Mouse (Mus musculus) erythroid progenitor cell, adult 5-6 weeks (primary cell): ENCODE measurements at regions not wholly inside any gene's neighbourhood (a gene's known extent, or its start where the extent isn't known, plus 50 kb on each side); places are given as distances from the start of the nearest gene placed in this dataset.

Experiments used
- ATAC-seq: replicated peaks from 2 replicates; pipeline ENCODE4 v1.8.0; 2016; ENCODE audit warnings: moderate number of reproducible peaks, mild to moderate bottlenecking, moderate TSS enrichment, inconsistent platforms; ENCODE audit not compliant: poor library complexity, low FRiP score, severe bottlenecking

DNA sequence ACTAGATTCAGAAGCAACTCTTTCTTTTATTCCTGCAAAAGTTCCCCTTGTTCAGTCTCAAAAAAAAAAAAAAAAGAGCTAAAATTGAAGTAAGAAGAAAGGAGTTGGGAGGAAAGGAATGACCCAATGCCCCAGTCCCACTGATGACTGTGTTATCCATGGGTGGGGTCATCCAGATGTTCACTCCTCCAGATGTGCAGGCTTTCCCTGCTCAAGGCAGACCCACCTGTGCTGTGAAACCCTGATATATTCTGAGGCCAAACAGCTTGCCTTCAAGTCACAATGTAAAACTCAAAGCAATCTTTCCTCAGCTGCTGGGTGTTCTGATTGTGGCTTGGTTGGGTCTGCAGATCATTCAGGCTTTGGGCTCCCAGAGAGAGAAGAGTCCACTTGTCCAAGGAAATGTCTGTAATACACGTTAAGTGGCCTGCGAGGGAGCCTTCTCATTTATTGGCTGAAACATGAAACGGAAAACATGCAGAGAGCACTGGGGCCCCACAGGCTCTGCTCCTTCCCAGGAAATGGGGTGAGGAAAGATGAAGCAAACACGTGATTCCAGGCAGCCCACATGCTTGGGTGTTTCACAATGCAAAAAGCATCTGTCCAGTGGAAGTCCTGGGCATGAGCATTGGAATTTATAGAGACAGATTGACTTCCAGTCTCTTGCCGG lies 296.6 kb downstream of the Nuak1 start:
- ATAC-seq: no peak

DNA sequence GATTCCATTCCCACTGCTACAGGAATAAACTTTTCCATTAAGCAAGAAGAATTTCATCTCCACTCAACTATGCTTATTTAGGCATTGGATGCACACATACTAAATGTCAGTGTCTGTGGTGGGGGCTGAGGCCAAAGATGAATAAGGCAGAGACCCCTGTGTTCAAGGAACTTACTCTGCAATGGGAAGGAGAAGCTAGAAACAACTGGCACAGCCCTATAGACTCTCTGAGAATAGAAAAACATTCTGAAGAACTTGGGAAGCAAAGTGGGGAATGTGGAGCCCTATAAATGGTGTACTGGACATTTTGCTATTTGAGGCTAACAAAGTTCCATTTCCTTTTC lies 296.1 kb downstream of the Nuak1 start:
- no peak for ATAC-seq

DNA sequence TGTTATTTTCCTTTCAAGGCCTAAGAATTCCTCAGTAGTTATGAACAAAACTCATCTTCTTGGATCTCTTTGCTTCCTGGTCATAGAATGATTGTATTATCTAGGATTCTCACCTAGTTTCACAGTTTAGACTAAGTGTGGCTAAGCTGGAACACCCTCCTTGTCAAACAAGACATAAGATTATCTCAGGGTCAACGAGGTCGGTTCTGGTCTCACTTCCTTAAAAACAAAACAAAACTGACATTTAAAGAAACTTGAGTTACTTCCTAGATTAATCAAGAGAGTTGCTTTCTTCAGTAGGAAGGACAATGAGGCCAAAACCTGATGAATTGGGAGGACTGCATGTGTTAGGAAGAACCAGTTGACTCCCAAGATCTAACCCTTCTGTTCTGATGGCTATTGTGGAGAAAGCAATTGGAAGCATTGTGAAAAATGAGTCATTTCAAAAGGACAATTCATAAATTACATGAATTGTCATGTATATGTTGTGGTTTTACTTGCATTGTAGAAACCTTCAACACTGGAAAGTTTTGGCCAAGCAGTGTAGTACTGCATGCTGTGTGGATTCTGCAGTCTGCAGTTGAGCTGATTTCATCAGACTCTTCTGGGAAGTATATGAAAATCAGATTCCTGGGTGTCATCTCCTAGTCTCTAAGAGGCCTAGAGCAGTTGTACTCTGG lies 293.0 kb downstream of the Nuak1 start:
- no peak for ATAC-seq

DNA sequence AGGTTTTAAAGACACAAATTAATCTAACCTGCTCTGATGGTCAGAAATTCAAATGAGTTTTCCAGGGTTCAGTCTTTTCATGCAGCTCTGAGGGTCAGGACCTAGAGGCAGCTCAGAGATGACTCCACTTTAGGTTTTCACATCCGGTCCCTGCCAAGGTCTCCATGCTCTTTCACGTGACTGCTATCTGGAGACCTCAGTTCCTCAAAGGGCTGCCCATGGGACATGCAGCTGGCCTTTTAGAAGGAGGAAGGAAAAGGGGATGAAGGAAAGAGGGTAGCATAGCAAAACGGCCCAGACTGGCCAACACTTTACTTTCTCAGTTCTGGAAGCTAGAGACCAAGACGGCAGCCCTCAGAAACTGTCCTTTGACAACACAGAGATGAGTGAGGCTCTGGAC lies 276.6 kb downstream of the Nuak1 start:
- ATAC-seq: no peak

DNA sequence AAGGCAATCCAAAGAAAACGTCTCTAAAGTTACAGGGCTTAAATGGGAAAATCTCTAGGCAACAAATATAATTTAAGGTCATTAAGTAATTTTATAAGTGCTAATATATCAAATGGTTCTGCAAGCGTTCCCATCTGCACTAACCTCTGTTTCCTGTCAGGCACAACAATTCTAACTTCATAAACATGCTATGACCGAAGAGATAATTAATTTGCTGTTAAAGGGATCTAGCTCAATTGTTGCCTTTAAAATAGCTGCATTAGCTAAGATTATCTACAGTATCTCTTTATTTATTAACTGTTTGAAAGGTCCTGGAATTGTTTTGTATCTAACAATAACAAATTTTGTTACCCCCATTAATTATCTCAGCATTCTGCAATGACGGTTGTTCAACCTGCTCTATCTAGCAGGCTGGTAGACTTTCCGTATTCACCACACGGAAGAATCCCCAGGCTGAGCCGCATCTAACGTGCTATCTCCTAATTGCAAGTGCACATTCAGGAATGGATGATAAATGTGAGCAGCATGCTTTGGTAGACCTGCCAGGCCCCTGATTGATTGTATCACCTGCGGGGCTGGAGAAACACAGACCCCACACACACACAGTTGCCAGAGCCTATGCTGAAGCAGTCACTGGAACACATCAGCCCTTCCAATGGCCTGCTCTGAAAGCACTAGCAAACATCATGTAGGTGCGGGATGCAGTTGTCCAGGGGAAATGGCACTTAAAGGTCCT lies 274.4 kb downstream of the Nuak1 start:
- ATAC-seq: no peak

DNA sequence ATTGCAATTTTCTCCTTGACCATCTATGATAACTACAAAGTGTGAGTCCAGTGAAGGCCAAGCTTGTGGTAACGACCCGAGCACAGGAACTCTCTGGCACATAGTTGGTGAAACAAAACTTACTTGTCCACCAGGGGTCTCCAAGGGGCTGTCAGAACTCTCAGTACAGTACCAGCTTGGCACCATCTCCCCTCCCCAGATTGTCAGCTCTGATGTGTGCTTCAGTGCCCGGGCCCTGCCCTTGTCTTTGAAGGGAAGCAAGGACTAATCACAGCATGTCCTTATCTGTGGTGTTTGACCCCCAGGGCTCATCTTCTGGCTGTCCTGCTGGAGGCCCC lies 273.9 kb downstream of the Nuak1 start:
- no peak for ATAC-seq

DNA sequence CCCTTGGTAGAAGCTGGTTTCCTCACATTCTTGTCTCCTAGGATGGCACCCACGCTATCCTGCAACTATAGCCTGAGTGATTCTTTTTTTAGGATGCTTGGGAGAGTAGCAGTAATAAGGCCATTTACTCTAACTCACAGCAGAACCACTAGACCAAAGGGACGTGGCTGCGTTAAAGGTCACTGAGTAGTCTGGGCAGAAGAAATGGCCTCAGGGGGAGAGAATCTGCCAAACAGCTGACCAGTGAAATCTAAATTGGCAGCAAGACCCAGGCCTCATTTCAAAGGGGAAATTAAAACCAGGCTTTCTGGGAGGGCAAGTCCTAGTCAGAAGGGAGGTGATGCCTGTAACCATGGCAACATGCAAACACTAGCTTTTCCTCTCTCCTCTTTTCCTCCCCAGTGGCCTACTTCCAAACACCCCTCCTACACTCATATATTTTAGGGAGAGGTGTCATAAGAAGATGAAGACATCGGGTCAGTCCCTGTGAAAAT lies 267.5 kb downstream of the Nuak1 start:
- ATAC-seq: no peak

DNA sequence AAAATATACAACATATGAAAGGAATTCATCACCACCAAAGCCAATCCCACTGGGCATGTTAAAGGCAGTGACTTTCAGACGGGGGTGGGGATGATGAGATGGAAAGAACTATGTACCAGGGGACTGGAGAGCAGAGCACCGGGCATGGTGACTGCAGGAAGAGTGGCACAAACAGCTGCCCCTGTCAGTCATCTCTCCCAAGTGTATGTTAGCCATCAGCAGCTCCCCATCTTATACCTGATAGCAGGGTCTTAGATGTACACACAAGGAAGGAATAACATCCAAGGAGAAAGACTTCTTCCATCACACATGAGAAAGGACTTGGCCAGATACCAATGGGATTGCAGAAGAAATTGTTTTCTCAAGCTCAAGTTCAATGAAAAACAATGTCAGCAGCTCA lies 257.2 kb downstream of the Nuak1 start:
- ATAC-seq: no peak

DNA sequence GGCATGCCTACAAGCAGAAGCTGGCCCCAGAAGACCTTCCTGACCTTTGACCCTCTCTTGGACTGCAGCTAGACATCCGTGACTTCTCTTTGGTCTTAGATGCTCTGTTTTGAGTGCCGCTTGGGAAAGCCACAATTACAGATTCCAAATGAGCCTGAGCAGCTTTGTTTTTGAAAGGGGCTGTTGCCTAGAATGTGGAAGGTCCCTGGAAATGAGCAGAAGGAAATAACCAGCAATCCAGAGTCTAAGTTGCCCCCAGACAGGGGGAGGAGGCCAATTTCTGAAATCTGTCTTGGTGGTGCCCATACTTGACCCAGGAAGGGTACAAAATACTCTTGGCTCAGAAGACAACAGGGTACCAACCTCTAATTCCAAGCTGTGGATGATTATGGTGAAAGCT lies 253.9 kb downstream of the Nuak1 start:
- ATAC-seq: no peak

DNA sequence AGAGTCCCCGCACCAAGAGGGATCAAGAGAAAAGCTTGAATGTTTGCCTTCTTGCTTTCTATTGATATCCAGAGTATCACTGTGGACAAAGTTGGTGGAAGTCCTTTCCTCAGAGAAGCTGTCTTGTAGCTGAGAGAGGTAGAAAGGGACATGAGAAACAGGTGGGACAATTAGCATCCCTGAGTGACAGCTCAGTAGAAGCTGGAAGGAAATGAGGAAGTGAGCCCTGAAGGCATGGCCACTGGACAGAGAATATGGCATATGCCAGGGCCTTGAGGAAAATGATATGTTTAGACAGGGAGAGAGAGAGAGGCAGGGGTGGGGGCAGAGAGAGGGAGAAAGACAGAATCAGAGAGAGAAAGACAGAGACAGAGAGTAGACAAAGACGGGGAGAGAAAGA lies 241.4 kb downstream of the Nuak1 start:
- ATAC-seq: no peak

DNA sequence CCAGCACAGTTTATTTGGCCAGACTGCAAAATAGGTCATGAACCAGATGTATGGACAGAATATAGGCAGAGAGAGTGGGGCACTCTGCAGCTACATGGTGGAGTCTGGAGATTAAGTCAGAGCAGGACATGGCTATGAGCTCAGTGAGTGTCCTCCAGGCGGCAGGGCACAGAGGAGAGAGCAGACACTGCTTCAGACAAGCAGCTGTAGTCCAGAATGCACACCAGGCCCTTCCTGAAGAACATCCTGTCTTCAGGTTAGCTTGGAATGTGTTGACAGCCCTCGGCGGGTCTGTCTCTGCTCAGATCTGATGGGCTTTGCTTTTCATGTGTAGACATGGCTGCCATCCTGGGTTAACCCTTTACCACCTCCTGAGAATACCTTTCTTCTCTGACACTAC lies 238.6 kb downstream of the Nuak1 start:
- no peak for ATAC-seq

DNA sequence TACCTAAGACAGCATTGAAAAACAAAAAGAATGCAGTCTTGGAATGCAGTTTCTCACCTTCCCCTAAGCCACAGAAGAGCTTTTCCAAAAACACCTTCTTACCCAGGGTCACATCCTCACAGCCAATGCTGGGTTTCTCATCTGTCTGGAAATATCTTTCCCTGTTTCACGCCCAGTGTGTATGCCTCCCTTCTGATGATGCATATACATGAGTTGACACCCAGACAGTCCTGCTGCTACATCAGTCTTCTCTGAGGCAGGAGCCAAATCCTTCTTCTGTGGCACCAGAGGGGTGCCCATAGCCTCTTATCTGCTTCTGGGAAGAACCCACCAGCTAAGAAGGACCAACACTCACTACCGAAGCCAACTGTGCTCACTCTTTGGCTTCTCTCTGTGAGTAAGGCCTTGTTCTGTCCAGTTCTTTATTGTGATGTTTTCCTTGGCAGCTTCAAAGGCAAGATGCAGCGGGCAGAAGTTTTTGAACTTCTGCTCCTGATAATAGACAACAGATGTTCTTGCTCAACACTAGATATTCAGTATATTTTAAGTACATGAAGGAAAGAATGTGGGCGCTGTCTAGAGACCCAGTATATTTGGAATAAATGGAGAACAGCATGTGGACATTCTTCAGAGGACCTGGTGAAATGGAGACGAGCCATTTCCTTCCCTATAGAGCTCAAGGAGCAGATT lies 228.2 kb downstream of the Nuak1 start:
- no peak for ATAC-seq

DNA sequence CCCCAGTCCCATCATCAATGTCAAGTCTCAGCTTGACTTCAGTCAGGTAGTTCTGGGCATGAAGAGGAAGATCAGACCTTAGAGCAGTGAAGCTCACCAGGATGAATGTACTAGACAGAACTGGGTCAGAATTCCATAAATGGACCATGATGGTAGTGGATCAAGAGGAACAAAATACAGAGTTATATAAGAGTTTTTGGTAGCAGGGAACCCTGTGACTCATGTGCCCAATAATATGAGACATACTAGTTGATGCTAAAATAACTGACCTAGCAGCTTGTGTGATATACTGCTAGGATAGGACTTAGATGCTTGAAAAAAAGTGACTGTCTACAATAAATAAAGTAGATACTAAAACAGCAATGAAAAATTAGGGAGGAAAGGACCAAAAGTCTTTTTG lies 225.6 kb downstream of the Nuak1 start:
- ATAC-seq: no peak

DNA sequence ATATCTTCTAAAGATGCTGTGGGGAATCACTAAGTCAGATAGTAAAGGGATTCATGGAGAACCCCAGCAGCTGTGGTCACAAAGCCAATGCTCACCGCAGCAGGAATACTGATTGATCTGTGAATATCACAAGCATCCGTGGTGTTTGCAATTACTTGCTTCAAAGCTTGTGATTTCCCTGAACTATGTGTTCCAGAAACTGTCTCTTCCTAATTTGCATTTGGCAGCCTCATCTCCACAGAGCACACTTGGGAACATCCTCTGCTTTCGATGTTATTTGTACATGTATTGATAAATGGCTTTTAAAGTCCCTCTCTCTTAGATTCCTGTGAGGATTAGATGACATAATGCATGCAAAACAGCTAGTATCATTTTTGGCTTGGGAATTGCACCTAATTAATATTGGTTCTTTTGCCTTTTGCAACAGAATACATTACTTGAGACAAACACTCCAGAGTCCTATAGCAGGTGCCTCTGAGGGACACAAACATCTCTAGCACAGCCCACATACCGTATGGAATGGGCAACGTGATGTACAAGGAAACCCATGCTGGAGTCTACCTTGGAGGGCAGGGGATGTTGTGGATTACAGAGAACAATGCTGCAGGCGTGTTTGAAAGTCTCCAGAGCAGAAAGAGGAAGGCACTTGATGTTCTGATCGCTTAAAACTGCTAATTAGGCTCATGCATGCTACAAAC lies 211.0 kb downstream of the Nuak1 start:
- no peak for ATAC-seq

DNA sequence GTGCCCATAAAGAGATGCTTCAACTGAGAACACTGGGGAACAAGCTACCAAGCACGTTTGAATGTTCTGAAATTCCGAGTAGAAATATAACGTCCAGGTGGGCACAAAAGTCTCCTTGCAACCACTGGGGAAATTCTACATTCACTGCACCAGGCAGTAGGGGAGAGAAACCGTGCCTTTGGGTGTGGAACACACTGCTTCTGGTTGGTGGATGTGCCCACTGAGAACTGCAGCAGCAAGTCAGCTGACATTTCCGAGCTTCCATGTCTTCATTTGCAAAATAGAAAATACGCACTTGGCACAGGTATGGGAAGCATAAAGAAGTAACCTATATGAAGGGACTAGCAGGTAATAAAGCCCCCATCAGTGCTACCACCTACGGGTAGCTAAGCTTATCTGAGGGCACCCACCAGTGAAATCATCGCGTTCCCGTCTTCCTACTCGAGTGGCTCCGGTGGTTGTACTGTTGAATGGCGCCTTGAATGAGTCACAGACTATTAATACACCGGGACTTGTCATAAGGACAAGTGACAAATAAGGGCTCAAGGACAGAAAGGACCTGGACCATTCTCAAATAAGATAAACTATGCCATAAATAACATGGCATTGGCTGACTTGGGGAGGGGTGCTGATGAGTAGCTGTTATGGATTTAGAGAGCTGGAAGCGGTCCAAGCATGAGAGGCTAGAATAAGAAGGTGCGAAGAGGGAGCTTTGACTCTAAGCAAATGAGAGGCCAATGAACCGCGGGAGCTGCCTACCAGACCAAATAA lies 210.2 kb downstream of the Nuak1 start:
- no peak for ATAC-seq

DNA sequence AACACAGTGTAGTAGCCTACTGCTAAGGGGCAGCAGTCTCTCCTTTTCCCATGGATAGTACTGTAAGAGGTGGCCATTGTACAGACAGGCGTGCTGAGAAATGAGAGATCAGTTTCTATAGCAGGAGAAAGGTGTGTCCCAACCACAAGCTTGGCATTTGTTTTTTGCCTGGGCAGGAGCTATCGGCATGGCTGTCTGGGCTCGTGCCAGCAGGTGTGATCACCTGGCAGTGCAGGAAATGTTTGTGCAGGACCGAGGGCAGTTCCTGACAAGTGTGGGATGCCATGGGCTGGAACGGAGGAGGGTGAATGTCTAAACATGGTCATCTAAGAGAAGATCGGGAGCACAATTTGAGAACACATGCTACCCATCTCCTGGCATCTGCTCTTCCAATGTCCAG lies 205.4 kb downstream of the Nuak1 start:
- ATAC-seq: no peak

DNA sequence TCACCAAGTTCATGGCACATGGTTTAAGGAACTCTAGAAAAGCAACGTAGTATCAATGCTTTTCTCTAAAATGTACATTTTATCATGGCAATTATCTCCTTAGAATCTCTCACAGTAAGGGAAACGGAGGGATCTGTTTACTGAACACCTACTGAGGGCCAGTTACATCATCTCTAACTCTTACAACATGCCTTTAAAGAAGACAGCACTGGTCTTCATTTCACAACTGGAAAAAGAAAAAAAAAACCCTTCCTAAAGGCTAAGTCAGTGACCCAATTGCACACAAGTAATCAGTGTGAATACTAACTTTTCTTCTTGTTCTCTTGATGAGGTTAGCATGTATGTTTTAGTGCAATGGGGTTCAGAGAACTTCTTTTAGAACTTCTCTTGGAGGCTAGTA lies 204.2 kb downstream of the Nuak1 start:
- no peak for ATAC-seq

DNA sequence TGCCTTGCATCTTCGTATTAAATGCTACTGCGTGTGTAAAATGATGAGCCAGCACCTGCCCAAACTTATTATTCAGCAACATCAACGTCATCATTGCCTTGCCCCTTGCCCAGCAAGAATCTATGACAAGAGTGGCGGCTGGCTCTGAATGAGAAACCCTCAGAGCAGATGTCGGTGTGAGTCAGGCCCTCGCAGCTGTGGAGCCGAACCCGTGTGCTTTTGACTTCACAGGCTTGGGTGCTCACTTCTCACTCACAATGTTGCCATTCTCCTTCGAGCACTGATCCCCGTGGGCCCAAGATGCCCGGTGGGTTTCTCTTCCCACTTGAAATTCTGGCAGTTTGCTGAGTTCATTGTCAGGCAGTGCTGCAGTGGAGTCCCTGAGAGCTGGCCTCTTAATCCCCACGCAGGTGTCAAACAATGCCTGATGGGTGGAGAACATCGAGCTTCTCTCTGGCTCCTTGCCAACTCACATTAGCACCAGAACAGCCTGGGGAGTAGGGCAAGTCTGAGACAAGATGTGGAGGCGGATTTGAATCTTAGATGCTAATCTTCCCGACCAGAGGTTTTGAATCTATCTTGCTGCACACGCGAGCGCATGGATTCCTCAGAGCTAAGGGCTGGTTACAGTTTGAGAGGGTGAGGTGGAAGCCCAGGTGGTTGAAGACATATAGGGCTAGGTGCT lies 202.0 kb downstream of the Nuak1 start:
- ATAC-seq: no peak

DNA sequence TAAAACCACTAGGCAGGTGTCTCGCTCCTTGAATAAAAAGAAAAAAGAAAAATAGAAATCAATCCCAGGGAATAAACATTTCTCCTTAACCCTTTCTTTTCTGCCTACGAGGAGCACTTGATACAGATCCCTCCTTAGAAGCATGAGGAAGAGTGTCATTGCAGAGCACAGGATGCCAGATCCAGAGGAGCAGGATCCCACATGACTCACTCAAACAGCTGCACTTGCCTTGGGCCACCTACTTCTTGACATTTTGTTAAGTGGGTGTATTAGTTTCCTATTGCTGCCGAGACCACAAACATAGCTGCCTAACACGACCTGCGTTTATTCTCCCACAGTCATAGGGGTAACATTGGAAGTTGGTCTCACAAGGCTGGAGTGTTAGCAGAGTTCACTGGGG lies 197.1 kb downstream of the Nuak1 start:
- no peak for ATAC-seq
